ENCODE assay signal across 8 mouse cellular contexts in genomic region chr12:21285508-21286242, GRCm38 (mm10). TPM values are rescaled to one million over a fixed set of nuclear protein-coding genes. Genes with fewer than 3 reads are reported as not detected.
DNase-seq lines count a peak whose midpoint lies in the region; ATAC-seq and TF ChIP-seq lines count a peak whose summit lies in the region.

No protein-coding gene starts in this region.

- no peaks in the 10 kb centered on the region for H3K36me3 ChIP-seq in hindbrain, embryonic 11.5 days (ENCODE audit: control insufficient read depth, insufficient read depth, low read length)

- H3K27ac ChIP-seq in hindbrain, embryonic 11.5 days (ENCODE audit: low read depth, low read length): peak overlapping the region; percentile 63

- H3K27me3 ChIP-seq in hindbrain, embryonic 11.5 days (ENCODE audit: control insufficient read depth, insufficient read depth, low read length): no peaks in the 10 kb centered on the region

- no peak for TF ChIP-seq CTCF in lung, adult 2 months (IDR thresholded peaks at IDR 0.05; ENCODE audit: insufficient read depth, low read length)

- no peaks in the 10 kb centered on the region for H3K9me3 ChIP-seq in hindbrain, embryonic 11.5 days (ENCODE audit: control insufficient read depth, low read length)

- peak overlapping the region; percentile 83 for H3K9ac ChIP-seq in hindbrain, embryonic 11.5 days (ENCODE audit: low read depth, low read length)

- H3K4me1 ChIP-seq in lung, adult 2 months (ENCODE audit: control insufficient read depth, insufficient read depth, low read length): peaks cover 10% of the 10 kb centered on the region
- H3K4me1 ChIP-seq in hindbrain, embryonic 11.5 days (replicated peaks; ENCODE audit: control insufficient read depth, insufficient read depth, low read length): no peaks in the 10 kb centered on the region

- under 1% methylated on average over 47 of the region's 47 CpGs for WGBS in lung, adult 2 months
- under 1% methylated on average over 44 of the region's 47 CpGs for WGBS in hindbrain, embryonic 11.5 days

- H3K4me3 ChIP-seq in lung, adult 2 months (replicated peaks; ENCODE audit: extremely low read depth, low read depth, low read length): peak overlapping the region; percentile 95
- H3K4me3 ChIP-seq in hindbrain, embryonic 11.5 days (ENCODE audit: low read depth, low read length): peak overlapping the region; percentile 83

- 0 out of 2 replicates have a peak, but pooled peaks have one; percentile 32 for TF ChIP-seq POLR2A in lung, adult 2 months (IDR thresholded peaks at IDR 0.05; ENCODE audit: borderline replicate concordance, extremely low read depth, low read depth, low read length)

- DNase-seq in lung, adult 2 months: no peak
- DNase-seq in lung, postnatal 36 days: no peak
- DNase-seq in c-Kit-positive CD71-negative TER-119-negative erythroid progenitor cells, embryonic 14.5 days (ENCODE audit: low read depth): peak; percentile 9
- no peak for DNase-seq in hindbrain, embryonic 11.5 days (ENCODE audit: low spot score)
- DNase-seq in urinary bladder, postnatal 14 days (ENCODE audit: low spot score): no peak
- no peak for DNase-seq in c-Kit-positive CD71-positive TER-119-positive erythroid progenitor cells, embryonic 14.5 days (ENCODE audit: low spot score)
- no peak for DNase-seq in thymus, postnatal 14 days

- peak overlapping the region; percentile 78 for H3K4me2 ChIP-seq in hindbrain, embryonic 11.5 days (replicated peaks; ENCODE audit: low read depth, low read length)

- peak; percentile 41 for ATAC-seq in hindbrain, embryonic 11.5 days (ENCODE audit: low FRiP score)
- peak; percentile 72 for ATAC-seq in megakaryocyte-erythroid progenitor cell, adult 5-6 weeks (replicated peaks; ENCODE audit: low FRiP score, low TSS enrichment, poor library complexity, severe bottlenecking)

RNA-seq across cellular contexts. Expression of gene Itgb1bp1, which starts 0.4 kb away (rescaled TPM):
- polyA plus RNA-seq in lung, adult 2 months (2012; rRNA removed): 10.2 and 14.0 TPM in 2 replicates
- polyA plus RNA-seq in hindbrain, embryonic 11.5 days (2014; fragmentation: Nextera tagmentation; extraction: Ambion mirVana): 45.5 and 47.6 TPM in 2 replicates
- 30.4 and 38.6 TPM in 2 replicates for total RNA-seq in megakaryocyte-erythroid progenitor cell, adult 5-6 weeks (2014; fragmentation: Nextera tagmentation)
- 17.6 and 20.4 TPM in 2 replicates for total RNA-seq in megakaryocyte-erythroid progenitor cell, adult 5-6 weeks (2017)

RNA-seq across cellular contexts. Expression of gene Cpsf3, which starts 0.5 kb away (rescaled TPM):
- 18.4 and 33.3 TPM in 2 replicates for polyA plus RNA-seq in lung, adult 2 months (2012; rRNA removed)
- 125 and 140 TPM in 2 replicates for polyA plus RNA-seq in hindbrain, embryonic 11.5 days (2014; fragmentation: Nextera tagmentation; extraction: Ambion mirVana)
- total RNA-seq in megakaryocyte-erythroid progenitor cell, adult 5-6 weeks (2014; fragmentation: Nextera tagmentation): 126 and 154 TPM in 2 replicates
- total RNA-seq in megakaryocyte-erythroid progenitor cell, adult 5-6 weeks (2017): 105 and 107 TPM in 2 replicates

RNA-seq across cellular contexts. Expression of gene Iah1, which starts 30.5 kb away (rescaled TPM):
- 71.3 and 77.4 TPM in 2 replicates for polyA plus RNA-seq in lung, adult 2 months (2012; rRNA removed)
- 48.2 and 50.4 TPM in 2 replicates for polyA plus RNA-seq in hindbrain, embryonic 11.5 days (2014; fragmentation: Nextera tagmentation; extraction: Ambion mirVana)
- total RNA-seq in megakaryocyte-erythroid progenitor cell, adult 5-6 weeks (2014; fragmentation: Nextera tagmentation): 38.0 and 40.6 TPM in 2 replicates
- total RNA-seq in megakaryocyte-erythroid progenitor cell, adult 5-6 weeks (2017): 20.5 and 40.9 TPM in 2 replicates
